Mouse (Mus musculus) cerebellum, postnatal 10 days (tissue): ENCODE measurements around the gene Cdc34.

Experiments used
- DNase-seq, 2 experiments: peaks; one replicate each; pipeline ENCODE4 v3.0.0; 2021; ENCODE audit warnings: mixed read lengths in 2 of 2

The Cdc34 gene

DNA sequence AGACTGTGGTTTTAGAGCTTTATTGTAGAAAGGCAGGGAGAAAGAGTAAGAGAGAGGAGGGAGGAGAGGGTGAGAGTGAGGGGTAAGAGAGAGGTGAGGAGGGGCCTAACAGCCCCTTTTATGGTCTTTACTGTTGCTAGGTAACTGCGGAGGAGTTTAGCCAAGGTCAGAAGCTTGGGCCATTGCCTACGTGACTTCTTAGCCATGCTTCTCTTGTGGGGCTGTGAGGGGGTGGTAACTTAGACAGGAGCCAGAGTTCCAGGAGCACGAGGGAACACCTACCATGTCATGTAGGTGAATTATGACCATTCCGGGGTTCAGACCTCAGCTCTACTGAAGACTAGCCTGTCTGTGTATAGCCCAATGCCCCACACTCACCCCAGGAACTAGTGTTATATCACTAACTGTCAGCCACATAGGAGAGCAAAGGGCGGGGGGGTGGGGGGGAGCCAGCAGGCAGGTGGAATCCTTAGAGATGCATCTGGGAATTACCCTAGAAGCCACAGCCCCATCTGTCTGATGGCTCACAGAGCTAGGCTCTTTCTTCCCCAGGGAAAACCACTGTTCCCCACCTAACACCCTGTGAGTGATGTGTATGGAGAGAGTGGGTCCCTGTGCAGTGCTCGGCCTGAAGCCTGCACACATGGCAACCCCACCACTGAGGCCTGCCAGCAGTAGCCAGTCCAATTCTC is 10.5 kb upstream of the Cdc34 start:
- DNase-seq, result no peak

DNA sequence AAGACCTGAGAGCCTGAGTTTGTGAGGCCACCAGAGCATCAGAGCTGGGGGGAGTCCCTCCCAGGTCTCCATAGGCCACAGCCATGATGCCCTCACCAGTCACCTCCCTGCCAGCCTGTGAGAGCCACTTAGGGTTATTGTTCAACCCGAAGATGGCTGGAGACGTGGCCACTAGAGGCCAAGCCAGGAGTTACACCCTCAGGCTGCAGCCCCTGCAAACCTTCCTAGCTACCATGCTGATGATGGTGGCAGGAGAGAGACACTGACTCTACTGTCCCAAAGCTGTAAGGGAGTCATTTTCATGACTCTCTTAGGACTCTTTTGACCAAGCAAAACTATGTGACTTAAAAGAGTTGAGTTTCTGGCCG is 9.9 kb upstream of the Cdc34 start:
- no peak for DNase-seq

DNA sequence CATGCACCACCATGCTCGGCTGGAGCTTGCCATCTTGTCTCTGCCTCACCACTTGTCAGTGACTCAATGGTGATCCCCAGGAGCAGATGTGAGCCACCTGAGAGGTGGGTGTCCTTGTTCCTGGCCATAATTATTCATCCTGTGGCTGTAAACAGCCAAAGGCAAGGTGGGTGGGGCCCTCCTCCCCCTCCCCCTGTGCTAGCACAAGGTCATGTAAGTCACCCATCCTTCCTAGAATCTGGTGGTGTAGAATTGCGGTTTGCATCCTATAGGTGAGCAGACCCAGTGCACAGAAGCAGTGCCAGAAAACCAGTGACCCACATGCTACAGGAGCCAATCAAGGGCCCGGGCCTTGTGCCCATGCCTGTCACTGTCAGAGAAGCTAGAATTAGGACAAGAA is 8.9 kb upstream of the Cdc34 start:
- DNase-seq, result no peak

DNA sequence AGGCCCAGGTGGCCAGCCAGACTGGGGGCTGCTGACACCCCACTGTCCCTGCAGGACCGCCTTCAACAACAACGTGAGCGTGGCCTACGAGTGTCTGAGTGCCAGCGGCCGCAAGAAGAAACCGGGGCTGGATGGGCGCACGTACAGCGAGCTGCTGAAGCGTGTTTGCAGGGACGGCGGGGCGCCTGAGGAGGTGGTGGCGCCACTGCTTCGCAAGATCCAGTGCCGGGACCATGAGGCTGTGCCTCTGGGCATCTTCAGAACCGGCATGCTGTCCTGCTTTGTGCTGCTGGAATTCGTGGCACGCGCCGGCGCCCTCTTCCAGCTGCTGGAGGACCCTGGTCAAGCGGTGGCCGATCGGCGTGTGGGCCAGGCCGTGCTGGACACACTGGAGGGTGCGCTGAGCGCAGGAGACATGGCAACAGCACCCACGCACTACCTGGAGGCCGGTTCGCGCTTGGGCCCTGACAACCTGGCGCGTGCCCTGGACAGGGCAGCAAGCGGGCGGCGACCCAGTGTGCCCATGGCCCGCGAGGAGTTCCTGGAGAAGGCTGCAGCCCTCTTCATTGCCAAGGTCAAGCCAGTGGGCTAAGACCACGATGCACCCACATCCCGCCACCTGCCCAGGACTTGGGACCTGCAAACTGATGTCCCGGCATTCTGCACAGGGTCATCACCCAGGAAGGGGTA is 6.5 kb upstream of the Cdc34 start:
- no peak for DNase-seq

DNA sequence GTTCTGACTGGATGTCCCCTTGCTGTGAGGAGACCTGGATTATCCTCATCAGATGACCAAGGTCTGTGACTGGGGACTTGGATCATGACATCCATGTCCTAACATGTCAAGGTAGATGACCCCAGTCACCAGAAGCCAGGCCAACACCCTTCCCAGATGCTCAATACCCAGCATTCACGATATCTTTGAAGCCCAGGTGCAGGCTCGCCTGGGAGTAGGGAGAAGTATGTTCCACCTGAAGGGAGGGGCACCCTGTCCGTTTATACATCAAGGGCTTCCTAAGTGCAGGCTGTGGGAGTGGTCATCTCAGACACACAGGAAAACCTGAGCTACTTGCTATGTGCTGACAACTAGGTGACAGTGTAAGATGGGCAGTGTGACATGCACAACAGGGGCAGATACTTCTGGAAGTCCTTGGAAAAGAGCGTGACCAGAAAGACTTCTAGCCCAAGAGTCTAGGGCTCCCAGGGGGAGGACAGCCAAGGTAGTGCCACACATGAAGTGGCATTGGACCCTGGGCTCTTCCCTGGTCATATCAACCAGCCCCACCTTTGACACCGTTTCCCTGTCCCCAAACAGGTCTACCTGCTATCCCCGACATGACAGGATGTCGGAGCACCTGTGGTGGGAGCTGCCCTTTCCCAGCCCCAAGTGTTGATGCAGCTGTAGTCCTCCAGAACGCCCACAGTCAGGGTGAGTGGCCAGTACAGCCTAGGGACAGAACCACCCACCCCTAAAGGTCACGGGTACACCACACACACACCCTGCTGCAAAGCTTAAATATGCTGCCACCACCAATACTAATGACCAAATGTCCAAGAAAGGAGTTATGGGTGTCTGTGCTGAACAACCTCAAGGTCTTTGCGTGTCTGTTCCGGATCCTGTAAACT is 1.1 kb upstream of the Cdc34 start:
- peak in 1 of 2 experiments; percentile 42 for DNase-seq

DNA sequence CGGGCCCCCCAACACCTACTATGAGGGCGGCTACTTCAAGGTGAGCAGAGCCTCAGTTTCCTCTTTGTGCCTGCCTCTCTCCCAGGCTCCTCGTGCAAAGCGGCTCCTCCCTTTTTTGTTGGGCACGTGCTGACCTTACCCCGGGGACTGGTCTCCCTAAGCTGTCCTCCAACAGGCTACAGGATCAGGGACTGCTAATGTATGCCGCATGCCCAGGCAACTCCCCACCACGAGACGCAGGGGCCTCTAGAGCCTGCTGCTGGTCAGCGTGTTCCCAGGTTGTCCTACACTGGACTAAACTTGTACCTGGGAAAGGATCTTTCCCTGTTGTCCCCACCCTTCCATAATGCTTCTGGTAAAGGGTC is 538 bp downstream of the Cdc34 start:
- DNase-seq, result peak in 1 of 2 experiments; percentile 44

DNA sequence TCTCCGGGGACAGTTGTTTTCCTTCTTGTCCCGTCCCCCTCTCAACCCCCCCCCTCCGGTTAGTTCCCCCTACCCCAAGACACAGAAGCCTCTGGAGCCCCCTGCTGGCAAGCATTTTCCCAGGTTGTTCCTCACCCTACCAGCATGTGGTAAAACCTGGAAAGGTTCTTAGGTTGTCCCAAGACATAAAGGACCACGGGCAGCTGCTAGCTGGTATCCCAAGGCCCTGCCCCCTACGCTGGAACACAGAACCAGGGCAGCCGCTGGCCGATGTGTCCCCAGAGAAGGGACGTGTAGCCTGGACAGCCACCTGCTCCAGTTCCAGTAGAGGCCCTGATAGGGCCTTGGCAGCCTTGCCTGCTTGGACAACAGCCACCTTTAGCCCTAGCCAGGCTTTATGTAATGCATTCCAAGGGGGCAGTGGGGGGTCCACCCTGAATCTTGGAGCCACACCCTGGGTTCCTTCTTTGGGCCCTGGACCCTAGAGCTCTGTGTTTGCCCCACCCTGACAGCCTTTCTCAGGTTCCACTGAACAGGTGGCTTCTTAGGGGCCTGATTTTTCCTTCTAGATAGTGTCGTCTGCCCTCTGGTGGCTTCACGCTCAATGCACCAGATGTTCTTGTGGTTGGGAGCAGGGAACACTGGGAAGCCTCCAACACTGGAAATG is 1.1 kb downstream of the Cdc34 start:
- peak; percentile 70 to 74 for DNase-seq

DNA sequence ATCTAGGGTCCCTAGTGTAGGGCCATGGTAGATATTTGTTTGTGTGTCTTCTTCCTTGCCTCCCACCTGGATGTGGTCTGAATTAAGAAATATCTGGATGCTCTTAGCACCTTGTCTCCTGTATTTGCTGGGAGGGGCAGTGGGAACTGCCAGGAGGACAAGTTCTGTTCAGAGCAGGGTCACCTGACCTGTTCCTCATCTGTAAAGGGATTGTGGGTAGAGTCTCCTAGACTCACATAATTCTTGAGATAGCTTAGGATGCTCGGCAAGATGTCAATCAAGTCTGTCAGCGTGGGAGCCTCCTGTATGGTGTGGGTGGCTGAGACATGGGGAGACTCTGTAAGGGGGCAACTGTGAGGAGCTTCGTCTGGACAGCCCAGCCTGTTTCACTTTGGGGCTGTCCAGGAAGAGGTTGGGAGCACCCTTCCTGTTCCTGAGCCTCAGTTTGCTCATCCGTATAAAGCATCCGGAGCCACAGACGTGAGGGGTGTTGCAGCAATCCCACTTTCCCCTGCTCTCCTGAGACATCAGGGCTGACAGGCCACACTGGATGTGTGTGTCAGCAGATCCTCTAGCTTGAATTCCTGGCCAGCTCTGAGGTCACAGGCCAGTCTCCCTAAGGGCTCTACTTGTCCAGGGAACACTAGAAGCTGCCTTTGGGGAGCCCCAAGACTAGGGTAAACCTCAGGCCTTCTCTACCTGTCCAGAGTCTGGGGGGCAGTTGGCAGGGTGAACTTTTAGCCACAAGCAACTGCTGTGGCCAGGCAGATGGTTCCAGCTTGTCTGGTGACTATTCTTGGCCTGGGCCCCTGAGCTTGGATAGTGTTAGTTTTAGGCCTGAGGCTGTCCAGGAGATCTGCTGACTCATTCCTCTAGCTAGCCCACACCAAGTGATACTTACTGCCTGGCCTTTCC is 2.0 kb downstream of the Cdc34 start:
- peak in 1 of 2 experiments; percentile 32 for DNase-seq

DNA sequence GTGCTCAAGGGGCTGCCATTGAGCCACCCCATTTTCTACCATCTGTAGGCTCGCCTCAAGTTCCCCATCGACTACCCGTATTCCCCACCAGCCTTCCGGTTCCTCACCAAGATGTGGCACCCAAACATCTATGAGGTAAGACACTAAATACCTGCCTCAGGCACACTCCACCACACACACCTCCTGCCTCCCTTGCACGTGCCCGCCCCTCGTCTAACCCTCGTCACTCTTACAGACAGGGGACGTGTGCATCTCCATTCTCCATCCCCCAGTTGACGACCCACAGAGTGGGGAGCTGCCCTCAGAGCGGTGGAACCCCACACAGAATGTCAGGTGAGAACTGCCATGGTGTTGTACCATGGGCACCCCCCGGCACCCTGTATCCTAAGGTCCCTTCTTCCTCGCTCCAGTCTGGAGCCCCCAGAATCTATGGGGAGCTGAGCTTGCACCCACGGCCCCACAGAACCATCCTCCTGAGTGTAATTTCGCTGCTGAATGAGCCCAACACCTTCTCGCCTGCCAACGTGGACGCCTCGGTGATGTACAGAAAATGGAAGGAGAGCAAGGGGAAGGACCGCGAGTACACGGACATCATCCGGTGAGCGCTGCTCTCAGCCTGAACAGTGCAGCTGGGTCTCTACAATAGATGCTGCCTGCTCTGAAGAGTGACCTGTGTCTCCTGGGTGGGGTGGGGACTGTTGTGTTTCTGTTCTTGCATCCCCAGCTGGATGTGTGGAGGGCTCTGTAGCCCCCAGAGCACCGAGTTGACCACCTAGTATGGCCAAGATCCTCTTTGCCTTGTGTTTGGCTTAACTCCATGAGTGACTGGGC is 3.0 kb downstream of the Cdc34 start:
- peak in 1 of 2 experiments; percentile 11 for DNase-seq

DNA sequence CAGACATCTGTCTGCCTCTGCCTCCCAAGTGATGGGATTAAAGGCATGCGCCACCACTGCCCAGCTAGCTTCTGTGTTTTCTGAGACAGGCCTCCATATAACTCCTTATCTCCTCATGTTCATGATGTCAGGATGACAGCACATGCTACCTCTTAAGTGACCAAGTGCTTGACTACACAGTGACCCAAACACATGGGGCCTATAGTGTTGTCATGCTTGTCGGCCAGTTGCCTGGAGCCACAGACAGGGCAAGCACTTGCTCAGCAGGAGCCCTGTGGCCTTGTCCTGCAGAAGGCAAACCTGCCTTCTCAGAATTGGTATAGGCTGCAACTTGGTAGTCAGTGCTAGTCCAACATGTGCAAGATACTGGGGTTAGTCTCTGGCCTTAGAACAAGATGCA is 4.2 kb downstream of the Cdc34 start:
- no peak for DNase-seq

DNA sequence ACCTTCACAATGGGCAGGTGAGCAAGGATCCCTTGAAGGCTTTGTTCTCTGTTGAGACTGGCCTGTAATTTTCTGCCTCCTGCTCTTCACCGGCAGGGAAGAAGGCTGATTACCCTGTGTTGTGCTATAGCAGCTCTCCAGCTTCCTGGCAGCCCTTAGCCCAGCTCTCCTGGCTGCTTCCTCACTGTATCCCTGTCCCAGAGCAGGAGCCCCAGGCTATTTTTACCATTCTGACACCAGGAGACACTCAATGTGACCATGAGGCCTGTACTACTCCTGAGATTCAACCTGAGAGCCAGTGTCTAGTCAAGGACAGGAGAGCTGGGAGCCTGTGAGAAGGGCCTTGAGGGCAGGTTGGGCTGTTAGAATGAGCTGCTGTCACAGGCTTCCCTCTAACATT is 4.7 kb downstream of the Cdc34 start:
- no peak for DNase-seq

DNA sequence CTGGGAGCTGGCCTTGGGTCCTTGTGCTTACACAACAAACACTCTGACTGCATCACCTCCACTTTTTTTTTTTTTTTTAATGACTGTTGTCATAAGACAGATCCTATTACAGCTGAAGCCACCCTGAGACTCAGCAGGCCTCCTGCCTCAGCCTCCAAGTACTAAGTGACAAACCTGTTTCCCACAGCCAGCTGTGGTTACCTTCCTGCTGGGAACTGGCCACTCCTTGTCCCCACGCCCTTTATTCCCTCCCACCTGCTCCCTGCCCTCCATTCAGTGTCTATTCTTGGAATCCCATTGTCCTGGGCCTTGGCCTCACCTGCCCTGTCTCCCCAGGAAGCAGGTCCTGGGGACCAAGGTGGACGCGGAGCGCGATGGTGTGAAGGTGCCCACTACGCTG is 5.5 kb downstream of the Cdc34 start:
- DNase-seq, result no peak

DNA sequence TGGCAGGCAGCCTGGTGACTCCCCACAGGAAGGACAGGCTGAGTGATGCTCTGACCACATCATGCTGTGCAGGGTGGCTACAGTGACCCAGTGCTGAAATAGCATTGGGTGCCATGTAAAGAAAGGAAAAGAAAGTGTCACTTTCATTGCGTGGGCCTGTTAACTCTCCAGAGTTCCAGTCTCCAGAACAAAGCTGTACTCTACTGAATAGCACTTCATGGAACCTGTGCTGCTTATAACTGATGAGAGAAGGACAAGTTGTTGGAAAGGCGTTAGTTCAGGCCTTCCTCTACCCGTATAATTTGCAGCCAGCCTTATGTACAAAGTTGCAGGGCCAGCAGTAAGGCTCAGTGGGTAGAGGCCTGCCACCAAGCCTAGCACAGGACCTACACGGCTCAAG is 6.7 kb downstream of the Cdc34 start, which contains the start of gene Gzmm:
Gene Gzmm, plus strand, starts transcription at position 301 of the 400 bp plus-strand sequence.
- DNase-seq, result no peak

DNA sequence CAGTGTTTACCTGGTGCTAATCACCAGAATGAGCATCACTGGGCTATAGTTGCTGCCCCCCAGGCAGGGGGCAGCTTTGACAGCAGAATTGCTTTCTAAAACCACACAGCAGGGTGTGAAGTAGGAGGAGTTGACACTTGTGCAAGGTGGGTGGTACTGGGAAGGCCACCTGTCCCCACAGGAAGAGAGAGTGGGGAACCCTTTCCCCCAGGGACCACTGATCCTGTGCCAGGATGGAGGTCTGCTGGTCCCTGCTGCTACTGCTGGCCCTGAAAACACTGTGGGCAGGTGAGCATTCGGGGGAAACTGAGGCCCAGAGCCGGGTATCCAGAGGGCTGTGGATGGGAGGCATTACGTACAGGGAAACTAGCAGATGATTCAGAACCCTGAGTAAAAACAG is 7.2 kb downstream of the Cdc34 start:
- DNase-seq, result peak in 1 of 2 experiments; percentile 24

DNA sequence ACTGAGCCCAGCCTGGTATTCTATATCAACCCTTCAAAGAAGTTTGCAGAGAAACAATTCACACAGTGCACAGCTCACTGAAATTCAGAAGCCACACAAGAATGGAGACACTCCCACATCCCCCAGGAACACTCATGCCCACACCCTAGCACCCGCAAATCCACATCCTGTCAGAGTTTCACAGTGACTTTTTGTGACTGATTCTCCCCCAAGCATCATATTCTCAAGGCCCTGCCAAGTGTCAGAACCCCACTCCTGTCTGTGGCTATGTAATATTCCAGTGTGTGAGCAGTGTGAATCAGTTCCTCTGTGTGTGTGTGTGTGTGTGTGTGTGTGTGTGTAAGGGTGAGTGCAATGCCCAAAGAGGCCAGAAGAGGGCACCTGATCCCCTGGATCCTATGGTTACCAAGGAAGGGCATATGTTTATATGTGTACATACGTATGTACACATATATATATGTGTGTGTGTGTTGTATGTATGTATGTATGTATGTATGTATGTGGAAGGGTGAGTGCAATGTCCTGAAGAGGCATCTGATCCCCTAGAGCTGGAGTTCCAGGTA is 10.1 kb downstream of the Cdc34 start:
- DNase-seq, result peak; percentile 25 to 54

DNA sequence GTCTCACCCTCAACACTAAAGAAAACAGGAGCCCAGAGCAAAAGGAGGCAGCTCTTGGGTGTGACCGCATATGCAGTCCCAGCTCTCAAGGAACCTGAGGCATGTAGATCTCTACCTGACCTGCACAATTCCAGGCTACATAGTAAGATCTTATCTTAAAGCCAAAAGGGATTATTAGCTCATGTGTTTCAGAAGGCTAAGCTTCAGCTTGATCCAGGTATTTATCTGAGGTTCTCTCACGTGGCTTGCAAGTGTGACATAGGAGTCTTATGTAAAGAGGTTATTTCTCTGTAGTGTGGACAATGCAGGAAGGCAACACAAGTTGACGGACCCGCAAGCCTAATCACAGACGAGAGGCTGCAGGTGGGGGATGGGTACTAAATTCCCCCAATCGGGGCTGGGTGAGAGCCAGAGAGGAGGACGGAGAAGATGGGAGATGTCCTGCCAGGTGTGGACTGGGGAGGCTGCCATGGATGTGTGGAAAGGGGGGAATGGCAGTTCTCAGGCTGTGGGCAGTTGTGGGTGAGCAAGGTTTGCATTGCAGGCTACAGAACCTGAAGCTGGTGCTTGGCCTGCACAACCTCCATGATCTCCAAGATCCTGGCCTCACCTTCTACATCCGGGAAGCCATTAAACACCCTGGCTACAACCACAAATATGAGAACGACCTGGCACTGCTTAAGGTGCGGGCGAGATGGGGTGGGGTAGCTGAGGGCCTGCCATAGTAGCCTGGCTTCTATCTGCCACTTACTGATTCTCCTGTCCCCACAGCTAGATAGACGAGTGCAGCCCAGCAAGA is 11.8 kb downstream of the Cdc34 start:
- DNase-seq, result peak; percentile 61 to 67

DNA sequence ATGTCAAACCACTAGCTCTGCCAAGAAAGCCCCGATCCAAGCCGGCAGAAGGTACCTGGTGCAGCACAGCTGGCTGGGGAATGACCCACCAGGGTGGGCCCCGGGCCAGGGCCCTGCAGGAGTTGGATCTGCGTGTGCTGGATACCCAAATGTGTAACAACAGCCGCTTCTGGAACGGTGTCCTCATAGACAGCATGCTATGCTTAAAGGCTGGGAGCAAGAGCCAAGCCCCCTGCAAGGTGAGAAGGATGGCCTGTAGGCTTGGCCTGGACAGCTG is 12.3 kb downstream of the Cdc34 start:
- peak; percentile 76 to 83 for DNase-seq

DNA sequence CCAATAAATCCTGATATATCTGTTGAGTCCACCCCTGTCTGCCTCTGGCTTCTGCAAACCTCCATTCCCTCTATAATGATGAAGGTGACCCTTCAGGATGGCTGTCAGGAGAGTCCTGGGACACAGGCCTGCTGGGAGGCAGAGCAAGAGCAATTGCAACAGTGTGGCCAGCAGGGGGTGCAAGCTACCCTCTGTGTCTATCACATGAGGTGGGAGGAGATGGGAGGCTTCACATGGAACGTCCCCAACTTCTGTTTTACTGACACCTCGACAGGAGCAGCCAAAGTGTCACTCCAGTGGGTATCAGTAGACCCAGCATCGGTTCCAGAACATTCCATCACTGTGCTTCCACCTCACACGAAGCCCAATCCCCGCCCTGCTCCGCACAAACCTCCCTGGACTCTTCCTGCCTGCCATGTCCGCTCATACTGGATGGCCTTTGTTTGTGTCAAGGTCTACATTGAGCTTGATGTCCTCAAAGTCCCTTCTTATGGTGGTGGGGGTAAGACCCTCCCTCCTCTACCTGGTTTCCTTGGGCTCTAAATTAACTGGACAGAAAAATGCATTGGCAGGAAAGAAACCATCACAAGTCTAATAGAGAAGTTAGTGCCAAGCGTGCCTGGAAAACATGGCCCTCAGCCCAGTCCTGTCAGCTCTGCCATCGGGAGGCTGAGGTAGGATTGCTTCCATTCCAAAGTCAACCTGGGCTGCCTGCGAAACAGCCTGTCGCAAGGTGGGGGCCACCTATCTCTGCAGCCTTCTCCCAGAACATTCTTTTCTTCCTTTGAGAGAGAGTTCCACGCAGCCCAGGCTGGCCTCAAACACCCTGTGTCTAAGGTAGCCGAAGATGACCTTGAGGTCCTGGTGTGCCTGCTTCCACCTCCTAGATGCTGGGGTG is 13.5 kb downstream of the Cdc34 start:
- DNase-seq, result peak; percentile 91

DNA sequence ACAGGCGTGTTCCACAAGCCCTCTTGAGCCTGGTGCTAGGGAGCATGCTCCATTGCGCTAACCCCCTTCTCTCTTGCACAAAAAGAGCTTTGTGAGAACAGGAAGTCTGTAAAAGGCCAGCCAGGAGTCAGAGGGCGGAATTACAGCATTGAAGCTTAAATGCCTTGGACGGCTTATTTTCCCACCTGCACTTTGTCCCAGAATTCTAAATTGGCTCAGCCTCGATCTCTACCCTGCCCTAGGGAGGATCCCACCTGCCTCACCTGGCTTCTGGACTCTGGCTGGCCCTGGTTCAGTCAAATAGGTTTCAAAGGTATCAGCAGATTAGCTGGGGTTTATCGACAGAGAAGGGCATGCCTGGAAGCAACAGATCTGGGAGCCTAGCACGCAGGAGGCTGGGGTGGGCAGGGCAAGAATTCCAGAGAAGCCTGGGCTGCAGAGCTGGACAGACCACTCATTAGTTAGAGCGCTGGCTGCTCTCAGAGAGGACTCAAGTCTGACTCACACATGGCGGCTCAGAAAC is 14.2 kb downstream of the Cdc34 start:
- DNase-seq, result peak in 1 of 2 experiments; percentile 36
